In the genomic region with DNA sequence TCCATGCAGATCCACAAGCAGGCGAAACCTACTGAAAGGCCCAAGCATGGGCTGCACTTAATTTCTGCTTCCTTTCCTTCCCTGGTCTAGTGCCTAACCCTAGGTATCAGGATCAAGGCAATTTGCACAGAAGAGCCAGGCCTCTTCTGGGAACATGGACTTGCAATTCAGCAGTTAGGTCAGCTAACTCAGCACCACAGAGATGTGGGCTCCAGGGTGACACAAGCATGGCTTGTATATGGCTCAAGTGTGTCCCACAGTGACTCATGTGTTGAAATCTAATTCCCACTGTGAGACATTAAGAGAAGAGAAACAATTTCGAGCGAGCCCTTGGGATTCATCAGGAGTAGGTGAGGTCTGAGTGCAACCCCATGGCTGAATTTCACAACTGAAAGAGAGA, we compare ENCODE assay signal across 27 mouse cellular contexts. TPM values are rescaled to one million over a fixed set of nuclear protein-coding genes. Genes with fewer than 3 reads are reported as not detected.
DNase-seq lines count a peak whose midpoint lies in the region; ATAC-seq lines count a peak whose summit lies in the region.
"Had no signal": no experiment of that assay in that cellular context is flagged by ENCODE, and none has a peak within 500 bp of the region (broad histone marks: within the 10 kb centered on the region; RNA-seq: fewer than 3 reads in every experiment).

No protein-coding gene starts in this region.

- peak; percentile 31 for DNase-seq in gastrocnemius, adult 18-20 months (ENCODE audit: low spot score)
- no peak for DNase-seq in gastrocnemius, postnatal 10 days
- DNase-seq in liver, embryonic 11.5 days (ENCODE audit: low spot score) = peak; percentile 11
- no peak for DNase-seq in liver
- DNase-seq in embryonic facial prominence, embryonic 10.5 days (ENCODE audit: low spot score) = peak; percentile 2
- DNase-seq: adrenal gland, adult 8-10 months; B cell, adult 2 months; cerebellum, adult 18-20 months; cerebellum, postnatal 14 days; gastrocnemius, postnatal 25 days; heart, postnatal 10 days; kidney, adult 18-20 months; kidney, postnatal 36 days; layer of hippocampus, postnatal 36 days; lung, postnatal 36 days; midbrain, embryonic 14.5 days; thymus, postnatal 4 days had no signal

- H3K4me1 ChIP-seq in liver, embryonic 11.5 days (replicated peaks; ENCODE audit: control insufficient read depth, insufficient read depth, low read length) = peaks cover 26% of the 10 kb centered on the region
- peaks cover 9% of the 10 kb centered on the region; the same call in 1 of the 2 replicates for H3K4me1 ChIP-seq in embryonic facial prominence, embryonic 10.5 days
- H3K4me1 ChIP-seq in midbrain, embryonic 13.5 days (replicated peaks) = no peaks in the 10 kb centered on the region
- H3K4me1 ChIP-seq: limb, embryonic 15.5 days had no signal

- 88% methylated on average over 3 of the region's 3 CpGs for WGBS in liver, embryonic 11.5 days
- WGBS in embryonic facial prominence, embryonic 10.5 days = 98% methylated on average over 3 of the region's 3 CpGs
- 92% methylated on average over 3 of the region's 3 CpGs for WGBS in midbrain, embryonic 13.5 days

- no peak overlapping the region for H3K27ac ChIP-seq in liver, embryonic 11.5 days (ENCODE audit: low read depth, low read length)
- H3K27ac ChIP-seq in embryonic facial prominence, embryonic 10.5 days (replicated peaks) = no peak overlapping the region
- no peak overlapping the region for H3K27ac ChIP-seq in midbrain, embryonic 13.5 days
- H3K27ac ChIP-seq: forebrain, embryonic 10.5 days; heart, embryonic 13.5 days; hindbrain, embryonic 14.5 days; kidney, embryonic 15.5 days; limb, embryonic 10.5 days; limb, embryonic 15.5 days had no signal

- no peak overlapping the region for H3K4me3 ChIP-seq in liver, embryonic 11.5 days (ENCODE audit: low read depth, low read length)
- no peak overlapping the region for H3K4me3 ChIP-seq in embryonic facial prominence, embryonic 10.5 days
- H3K4me3 ChIP-seq in midbrain, embryonic 13.5 days (replicated peaks) = no peak overlapping the region
- H3K4me3 ChIP-seq: forebrain, embryonic 10.5 days; heart, embryonic 13.5 days; kidney, embryonic 15.5 days; limb, embryonic 10.5 days; limb, embryonic 15.5 days had no signal

- H3K9ac ChIP-seq in liver, embryonic 11.5 days (ENCODE audit: low read depth, low read length) = no peak overlapping the region
- no peak overlapping the region for H3K9ac ChIP-seq in midbrain, embryonic 13.5 days (replicated peaks)
- H3K9ac ChIP-seq: heart, embryonic 13.5 days; hindbrain, embryonic 14.5 days; kidney, embryonic 15.5 days; limb, embryonic 15.5 days had no signal

- H3K27me3 ChIP-seq in liver, embryonic 11.5 days (replicated peaks; ENCODE audit: control insufficient read depth, insufficient read depth, low read length) = no peaks in the 10 kb centered on the region
- H3K27me3 ChIP-seq in embryonic facial prominence, embryonic 10.5 days (replicated peaks; ENCODE audit: low read depth, poor library complexity, severe bottlenecking) = no peaks in the 10 kb centered on the region
- no peaks in the 10 kb centered on the region for H3K27me3 ChIP-seq in midbrain, embryonic 13.5 days
- H3K27me3 ChIP-seq: heart, embryonic 13.5 days; kidney, embryonic 15.5 days; limb, embryonic 15.5 days had no signal

- H3K4me2 ChIP-seq in liver, embryonic 11.5 days = no peak overlapping the region
- H3K4me2 ChIP-seq in midbrain, embryonic 13.5 days (replicated peaks) = no peak overlapping the region
- H3K4me2 ChIP-seq: heart, embryonic 13.5 days; hindbrain, embryonic 14.5 days; kidney, embryonic 15.5 days; limb, embryonic 15.5 days had no signal

- ATAC-seq in liver, embryonic 11.5 days (replicated peaks; ENCODE audit: low FRiP score) = no peak
- ATAC-seq in erythroblast, adult 5-6 weeks (replicated peaks; ENCODE audit: low FRiP score, poor library complexity, severe bottlenecking) = no peak
- ATAC-seq in midbrain, embryonic 13.5 days = no peak
- ATAC-seq: activated CD4-positive, CD25-positive, alpha-beta regulatory T cell, adult 4 months; forebrain, embryonic 16.5 days had no signal

- no peaks in the 10 kb centered on the region for H3K9me3 ChIP-seq in liver, embryonic 11.5 days (ENCODE audit: control insufficient read depth, low read length)
- no peaks in the 10 kb centered on the region for H3K9me3 ChIP-seq in embryonic facial prominence, embryonic 10.5 days
- no peaks in the 10 kb centered on the region for H3K9me3 ChIP-seq in midbrain, embryonic 13.5 days
- H3K9me3 ChIP-seq: forebrain, embryonic 10.5 days; heart, embryonic 13.5 days; kidney, embryonic 15.5 days; limb, embryonic 10.5 days; limb, embryonic 15.5 days had no signal

- no peaks in the 10 kb centered on the region for H3K36me3 ChIP-seq in liver, embryonic 11.5 days (ENCODE audit: control insufficient read depth, insufficient read depth, low read length)
- no peaks in the 10 kb centered on the region for H3K36me3 ChIP-seq in embryonic facial prominence, embryonic 10.5 days (replicated peaks)
- H3K36me3 ChIP-seq in midbrain, embryonic 13.5 days = no peaks in the 10 kb centered on the region
- H3K36me3 ChIP-seq: forebrain, embryonic 10.5 days; heart, embryonic 13.5 days; kidney, embryonic 15.5 days; limb, embryonic 10.5 days; limb, embryonic 15.5 days had no signal

RNA-seq across cellular contexts. Expression of a gene that starts 18.9 kb away (rescaled TPM):
- 10 to 100 TPM; 60.4 to 75.3 TPM for total RNA-seq in gastrocnemius, adult 18-20 months (2021)
- 10 to 100 TPM in 1 of 2 experiments, 1 to 10 TPM in 1; 9.7 to 11.3 TPM for total RNA-seq in gastrocnemius, postnatal 10 days (2021)
- 60.5 and 73.8 TPM in 2 replicates for polyA plus RNA-seq in liver, embryonic 11.5 days (2014; fragmentation: Nextera tagmentation; extraction: Ambion mirVana)
- 9.2 and 9.7 TPM in 2 replicates for polyA plus RNA-seq in embryonic facial prominence, embryonic 10.5 days (2016; fragmentation: Nextera tagmentation; extraction: Ambion mirVana)
- total RNA-seq in erythroblast, adult 5-6 weeks (2015; ENCODE audit: low replicate concordance) = 230 and 244 TPM in 2 replicates
- 267 and 308 TPM in 2 replicates for total RNA-seq in erythroblast, adult 5-6 weeks (2017; ENCODE audit: low replicate concordance)
- polyA plus RNA-seq in midbrain, embryonic 13.5 days (2015; fragmentation: Nextera tagmentation; extraction: Ambion mirVana) = 36.4 and 38.5 TPM in 2 replicates

Comparison
In these comparisons a context has a peak if more than half of its experiments do, and no peak if none do; other contexts are left out.
1. DNase-seq: peak in gastrocnemius, adult 18-20 months (single experiment), liver, embryonic 11.5 days (single experiment) and embryonic facial prominence, embryonic 10.5 days (single experiment); none in gastrocnemius, postnatal 10 days (single experiment) and liver (single experiment).
2. RNA of a gene that starts 18.9 kb away (total RNA-seq): 230 to 308 TPM in erythroblast, adult 5-6 weeks and 60.4 to 75.3 TPM in gastrocnemius, adult 18-20 months; 9.7 to 11.3 TPM in gastrocnemius, postnatal 10 days; every median in the first group is over 4 times any median in the second.